Mouse (Mus musculus): ENCODE measurements around the gene Fem1a. TPM values are rescaled to one million over a fixed set of nuclear protein-coding genes. Genes with fewer than 3 reads are reported as not detected.
A peak's percentile ranks its signal among the peaks of the same experiment; 100 is the strongest.

Gene Fem1a
- polyA plus RNA-seq, 1 experiment from 2014 or later, result 7.0 TPM

DNA sequence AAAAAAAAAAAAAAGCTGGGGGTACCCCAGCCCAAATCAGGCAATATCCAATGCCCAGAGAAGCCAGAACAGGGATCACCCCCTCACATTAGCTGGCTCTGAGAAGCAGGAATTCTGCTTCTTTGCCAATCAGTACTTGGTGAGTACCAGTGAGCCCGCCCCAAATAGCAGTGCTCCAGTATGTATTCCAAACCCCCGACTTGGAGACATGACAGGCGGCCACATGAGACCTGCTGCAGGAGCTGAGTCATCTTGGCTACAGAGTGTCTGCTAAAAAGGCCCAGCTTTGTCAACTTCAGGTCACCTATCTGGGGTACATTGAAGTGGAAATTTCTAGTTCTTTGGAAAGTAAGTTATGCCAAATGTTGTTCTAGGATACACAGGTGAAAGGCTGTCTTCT lies 30.0 kb upstream of the Fem1a start:
- no peak for TF ChIP-seq CTCF (IDR thresholded peaks at IDR 0.05; ENCODE audit: low read depth)
- no peak overlapping the region for H3K4me3 ChIP-seq (ENCODE audit: low read depth, low read length)

DNA sequence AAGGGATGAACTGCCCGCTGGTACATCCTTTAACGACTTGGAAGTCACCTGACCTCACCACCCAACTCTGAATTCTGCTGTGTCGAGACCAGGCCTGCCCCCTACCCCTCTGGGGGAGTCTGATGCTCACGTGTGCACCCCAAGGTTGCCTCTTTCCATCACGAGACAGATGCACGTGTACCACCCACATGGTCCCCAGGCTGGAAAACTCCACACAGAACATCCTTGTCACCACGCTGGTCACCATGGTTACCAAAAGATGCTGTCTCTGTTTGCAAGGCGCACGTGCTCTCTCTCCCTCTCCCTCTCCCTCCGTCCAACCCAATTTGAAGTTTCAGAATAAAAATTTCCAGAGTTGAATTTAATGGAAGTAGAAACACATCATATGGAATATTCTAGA lies 26.7 kb upstream of the Fem1a start:
- Histone ChIP-seq H3K27ac (ENCODE audit: low read depth, low read length) (no peak overlapping the region), H3K4me2 (replicated peaks; ENCODE audit: low read depth) (no peak overlapping the region), H3K9me3 (ENCODE audit: control insufficient read depth) (no peaks in the 10 kb centered on the region), H3K36me3 (ENCODE audit: control insufficient read depth, insufficient read depth) (no peaks in the 10 kb centered on the region), H3K4me3 (ENCODE audit: low read depth, low read length) (no peak overlapping the region), H3K4me1 (replicated peaks; ENCODE audit: control insufficient read depth, insufficient read depth, low read length) (no peaks in the 10 kb centered on the region), H3K9ac (ENCODE audit: low read depth, low read length) (no peak overlapping the region), H3K27me3 (replicated peaks; ENCODE audit: control insufficient read depth, insufficient read depth, low read length) (no peaks in the 10 kb centered on the region)
- WGBS, result 63% methylated on average over 10 of the region's 10 CpGs
- TF ChIP-seq CTCF (IDR thresholded peaks at IDR 0.05; ENCODE audit: low read depth), result no peak
- no peak for ATAC-seq

More for the DNA sequence above, 30.0 kb upstream of the Fem1a start:
- Histone ChIP-seq H3K36me3 (ENCODE audit: control insufficient read depth, insufficient read depth) (no peaks in the 10 kb centered on the region), H3K4me1 (replicated peaks; ENCODE audit: control insufficient read depth, insufficient read depth, low read length) (no peaks in the 10 kb centered on the region), H3K4me2 (replicated peaks; ENCODE audit: low read depth) (no peak overlapping the region), H3K9ac (ENCODE audit: low read depth, low read length) (no peak overlapping the region), H3K27me3 (replicated peaks; ENCODE audit: control insufficient read depth, insufficient read depth, low read length) (no peaks in the 10 kb centered on the region), H3K9me3 (ENCODE audit: control insufficient read depth) (no peaks in the 10 kb centered on the region), H3K27ac (ENCODE audit: low read depth, low read length) (no peak overlapping the region)
- ATAC-seq, result no peak
- WGBS, result 69% methylated on average over 3 of the region's 3 CpGs

DNA sequence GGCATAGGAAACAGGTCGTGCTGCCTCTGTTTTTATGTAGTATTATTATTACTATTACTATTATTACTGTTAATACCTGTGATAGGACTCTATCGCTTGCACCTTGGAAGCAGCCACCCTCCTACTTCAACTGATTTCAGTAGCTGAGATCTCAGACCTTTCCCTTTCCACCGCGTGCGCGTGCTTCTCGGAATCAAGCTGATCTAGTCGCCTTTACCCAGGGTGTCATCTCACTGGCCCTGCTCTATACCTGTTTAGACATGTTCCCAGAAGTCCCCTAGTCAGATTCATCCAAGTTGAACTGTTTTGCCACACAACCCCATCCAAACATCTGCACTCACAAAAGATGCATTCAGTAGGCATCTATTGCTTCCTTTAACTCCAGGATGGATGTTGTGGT lies 23.2 kb upstream of the Fem1a start:
- 51% methylated on average over 8 of the region's 8 CpGs for WGBS
- Histone ChIP-seq H3K9ac (ENCODE audit: low read depth, low read length) (no peak overlapping the region), H3K4me3 (ENCODE audit: low read depth, low read length) (no peak overlapping the region), H3K36me3 (ENCODE audit: control insufficient read depth, insufficient read depth) (no peaks in the 10 kb centered on the region), H3K4me2 (replicated peaks; ENCODE audit: low read depth) (peak overlapping the region; percentile 17; the same call in 1 of the 2 replicates), H3K9me3 (ENCODE audit: control insufficient read depth) (no peaks in the 10 kb centered on the region), H3K27me3 (replicated peaks; ENCODE audit: control insufficient read depth, insufficient read depth, low read length) (no peaks in the 10 kb centered on the region), H3K27ac (ENCODE audit: low read depth, low read length) (no peak overlapping the region), H3K4me1 (replicated peaks; ENCODE audit: control insufficient read depth, insufficient read depth, low read length) (no peaks in the 10 kb centered on the region)
- TF ChIP-seq CTCF (IDR thresholded peaks at IDR 0.05; ENCODE audit: low read depth), result no peak
- ATAC-seq, result no peak

DNA sequence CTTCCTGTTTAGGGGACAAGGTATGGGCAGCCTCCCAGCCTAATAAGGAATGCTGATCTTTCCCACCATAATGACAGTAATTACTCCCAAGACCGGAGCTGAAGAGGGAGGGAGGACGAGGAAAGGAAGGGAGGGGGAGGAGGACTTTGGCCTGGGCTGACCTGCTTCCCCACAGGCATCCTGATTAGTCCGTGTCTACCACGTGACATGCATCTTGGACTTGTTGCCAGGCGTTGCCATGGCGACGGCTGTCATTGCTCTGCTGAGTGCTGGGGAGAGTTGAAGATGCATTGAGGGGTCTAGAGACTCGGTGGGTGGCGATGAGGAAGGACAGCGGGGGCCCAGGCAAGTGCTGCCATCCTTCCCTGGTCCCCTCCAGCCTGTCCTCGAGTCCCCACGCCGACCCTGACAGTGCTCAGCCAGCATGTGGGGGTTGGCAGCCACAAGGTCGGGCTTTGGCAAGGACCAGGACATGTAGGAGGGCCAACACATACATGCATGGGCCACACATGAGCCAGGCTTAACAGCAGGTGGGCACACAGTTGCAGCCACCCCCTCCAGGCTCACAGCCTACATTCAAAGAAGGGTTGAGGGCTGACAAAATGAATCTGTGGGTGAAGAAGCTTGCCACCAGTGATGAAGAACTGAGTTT lies 22.7 kb upstream of the Fem1a start:
- H3K27ac ChIP-seq (ENCODE audit: low read depth, low read length), result no peak overlapping the region
- 2% methylated on average over 14 of the region's 14 CpGs for WGBS

DNA sequence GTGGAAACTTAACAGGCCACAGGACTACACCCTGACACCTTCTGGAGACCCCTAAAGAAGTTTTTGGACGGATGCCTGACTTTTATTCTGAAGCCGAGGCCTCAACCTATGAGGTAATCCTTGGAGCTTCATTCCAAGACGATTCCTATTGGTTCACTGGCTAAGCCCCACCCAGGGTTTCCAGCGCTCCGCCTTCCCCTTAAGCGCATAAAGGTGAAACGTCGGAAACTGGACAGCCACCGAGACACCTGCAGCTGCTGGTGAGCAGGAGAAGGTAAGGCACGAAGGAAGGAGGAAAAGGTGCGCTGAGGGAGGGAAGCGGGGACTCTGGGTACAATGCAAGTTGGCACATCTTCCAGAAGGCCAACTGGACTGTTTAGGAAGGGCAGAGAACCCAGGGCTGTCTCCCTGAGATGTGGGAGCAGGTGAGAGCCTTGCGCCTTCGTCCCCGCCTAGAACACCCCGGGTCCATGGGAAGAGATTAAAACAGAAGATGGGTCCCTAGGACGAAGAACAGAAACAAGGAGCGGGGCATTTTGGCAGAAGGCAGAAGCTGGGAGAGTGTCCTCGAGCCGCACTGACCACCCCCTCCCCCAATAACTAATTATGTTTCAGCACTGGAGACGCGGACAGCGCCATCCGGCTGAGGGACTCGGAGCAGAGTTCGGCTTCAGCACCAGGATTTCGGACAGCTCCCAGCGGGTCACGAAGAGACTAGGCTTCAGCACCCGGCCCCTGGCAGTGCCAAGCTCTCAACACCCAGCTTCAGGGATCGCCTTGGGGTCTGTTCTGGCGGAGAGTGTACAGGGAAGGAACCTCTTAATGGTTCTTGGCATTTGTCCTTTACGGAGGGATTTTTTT lies 14.8 kb upstream of the Fem1a start:
- Histone ChIP-seq H3K4me2 (replicated peaks; ENCODE audit: low read depth) (no peak overlapping the region), H3K4me1 (replicated peaks; ENCODE audit: control insufficient read depth, insufficient read depth, low read length) (no peaks in the 10 kb centered on the region), H3K9me3 (ENCODE audit: control insufficient read depth) (no peaks in the 10 kb centered on the region), H3K36me3 (ENCODE audit: control insufficient read depth, insufficient read depth) (no peaks in the 10 kb centered on the region), H3K27ac (ENCODE audit: low read depth, low read length) (no peak overlapping the region), H3K4me3 (ENCODE audit: low read depth, low read length) (peak overlapping the region; percentile 7; the same call in 1 of the 2 replicates), H3K9ac (ENCODE audit: low read depth, low read length) (no peak overlapping the region), H3K27me3 (replicated peaks; ENCODE audit: control insufficient read depth, insufficient read depth, low read length) (peaks cover 5% of the 10 kb centered on the region)
- ATAC-seq, result peak; percentile 67
- peak; percentile 25; the same call in 1 of the 2 replicates for TF ChIP-seq CTCF (IDR thresholded peaks at IDR 0.05; ENCODE audit: low read depth)
- 2% methylated on average over 33 of the region's 33 CpGs for WGBS

More for the DNA sequence above, 22.7 kb upstream of the Fem1a start:
- Histone ChIP-seq H3K4me1 (replicated peaks; ENCODE audit: control insufficient read depth, insufficient read depth, low read length) (no peaks in the 10 kb centered on the region), H3K9me3 (ENCODE audit: control insufficient read depth) (no peaks in the 10 kb centered on the region), H3K9ac (ENCODE audit: low read depth, low read length) (no peak overlapping the region), H3K27me3 (replicated peaks; ENCODE audit: control insufficient read depth, insufficient read depth, low read length) (no peaks in the 10 kb centered on the region), H3K36me3 (ENCODE audit: control insufficient read depth, insufficient read depth) (no peaks in the 10 kb centered on the region), H3K4me3 (ENCODE audit: low read depth, low read length) (no peak overlapping the region), H3K4me2 (replicated peaks; ENCODE audit: low read depth) (peak overlapping the region; percentile 17; the same call in 1 of the 2 replicates)
- peak; percentile 88 for ATAC-seq
- TF ChIP-seq CTCF (IDR thresholded peaks at IDR 0.05; ENCODE audit: low read depth), result no peak

DNA sequence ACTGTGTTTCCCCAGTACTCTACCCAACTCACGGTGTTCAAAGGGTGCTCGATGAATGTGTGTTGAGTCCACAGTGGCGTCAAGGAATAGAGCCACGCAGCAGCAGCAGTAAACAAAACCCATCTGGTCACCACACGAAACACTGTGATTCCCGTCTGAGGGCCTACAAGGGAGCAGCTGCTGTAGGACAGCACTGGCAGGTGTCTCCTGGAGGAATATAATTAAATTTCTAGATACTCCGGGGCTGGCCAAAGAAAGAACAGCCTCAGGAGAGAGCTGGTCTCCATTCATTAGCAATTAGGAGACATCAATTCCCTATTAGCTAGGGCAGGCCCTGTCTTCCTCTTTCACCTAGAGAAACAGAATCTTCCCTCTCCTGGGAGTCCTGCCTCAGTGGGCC lies 11.0 kb upstream of the Fem1a start:
- Histone ChIP-seq H3K4me3 (ENCODE audit: low read depth, low read length) (no peak overlapping the region), H3K36me3 (ENCODE audit: control insufficient read depth, insufficient read depth) (no peaks in the 10 kb centered on the region), H3K27me3 (replicated peaks; ENCODE audit: control insufficient read depth, insufficient read depth, low read length) (peaks cover 5% of the 10 kb centered on the region), H3K27ac (ENCODE audit: low read depth, low read length) (no peak overlapping the region), H3K4me2 (replicated peaks; ENCODE audit: low read depth) (no peak overlapping the region), H3K4me1 (replicated peaks; ENCODE audit: control insufficient read depth, insufficient read depth, low read length) (no peaks in the 10 kb centered on the region), H3K9ac (ENCODE audit: low read depth, low read length) (no peak overlapping the region), H3K9me3 (ENCODE audit: control insufficient read depth) (no peaks in the 10 kb centered on the region)
- WGBS, result 61% methylated on average over 7 of the region's 7 CpGs
- no peak for ATAC-seq
- TF ChIP-seq CTCF (IDR thresholded peaks at IDR 0.05; ENCODE audit: low read depth), result no peak

Data from intestine, postnatal 0 days (tissue).